Mouse (Mus musculus) hindbrain, embryonic 15.5 days (tissue): ENCODE results near the gene Jmy. TPM values are rescaled to one million over a fixed set of nuclear protein-coding genes. Genes with fewer than 3 reads are reported as not detected.

Experiments used
- ATAC-seq: fragments of 200-750 bp; cut with Nextera tagmentation; 2 replicates; pipeline ENCODE4 v1.8.0; 2017; ENCODE audit warnings: low read depth, moderate number of reproducible peaks, moderate TSS enrichment; ENCODE audit not compliant: low FRiP score
- H3K27ac ChIP-seq: fragments of 300-500 bp; sonication (generic); replicated peaks from 2 replicates; pipeline ENCODE4 v1.5.1; 2015; ENCODE audit warnings: mild to moderate bottlenecking, inconsistent platforms
- H3K27me3 ChIP-seq: fragments of 300-500 bp; sonication (generic); 2 replicates; pipeline ENCODE4 v1.6.1; 2015; ENCODE audit warnings: control low read depth, inconsistent platforms
- H3K36me3 ChIP-seq: fragments of 300-500 bp; sonication (generic); 2 replicates; pipeline ENCODE4 v1.6.1; 2015; ENCODE audit warnings: control low read depth, inconsistent platforms
- H3K4me1 ChIP-seq: fragments of 300-500 bp; sonication (generic); replicated peaks from 2 replicates; pipeline ENCODE4 v1.6.1; 2015; ENCODE audit warnings: control low read depth, inconsistent platforms
- H3K4me2 ChIP-seq: fragments of 300-500 bp; sonication (generic); 2 replicates; pipeline ENCODE4 v1.6.1; 2015; ENCODE audit warnings: moderate library complexity, mild to moderate bottlenecking, inconsistent platforms
- H3K4me3 ChIP-seq: fragments of 300-500 bp; sonication (generic); 2 replicates; pipeline ENCODE4 v1.5.1; 2015; ENCODE audit warnings: mild to moderate bottlenecking, inconsistent platforms
- H3K9ac ChIP-seq: fragments of 300-500 bp; sonication (generic); 2 replicates; pipeline ENCODE4 v1.6.1; 2015; ENCODE audit warnings: inconsistent platforms
- H3K9me3 ChIP-seq: fragments of 300-500 bp; sonication (generic); 2 replicates; pipeline ENCODE4 v1.6.1; 2016; ENCODE audit warnings: control low read depth, inconsistent platforms
- WGBS: fragments of 180-500 bp; shearing (Covaris S2); methylation state at CpG from one replicate; pipeline ENCODE4 v1.1.7; 2015; 5-methylcytosine and 5-hydroxymethylcytosine counted together
- polyA plus RNA-seq: library from polyadenylated mRNA; unstranded; fragments of >200 nt; fragmentation: Nextera tagmentation; extraction: Ambion mirVana; gene quantifications from 2 replicates; pipeline ENCODE4 v1.2.1, GENCODE M21; 2015

The Jmy gene
- polyA plus RNA-seq, 1 experiment from 2014 or later = 5.7 TPM

DNA sequence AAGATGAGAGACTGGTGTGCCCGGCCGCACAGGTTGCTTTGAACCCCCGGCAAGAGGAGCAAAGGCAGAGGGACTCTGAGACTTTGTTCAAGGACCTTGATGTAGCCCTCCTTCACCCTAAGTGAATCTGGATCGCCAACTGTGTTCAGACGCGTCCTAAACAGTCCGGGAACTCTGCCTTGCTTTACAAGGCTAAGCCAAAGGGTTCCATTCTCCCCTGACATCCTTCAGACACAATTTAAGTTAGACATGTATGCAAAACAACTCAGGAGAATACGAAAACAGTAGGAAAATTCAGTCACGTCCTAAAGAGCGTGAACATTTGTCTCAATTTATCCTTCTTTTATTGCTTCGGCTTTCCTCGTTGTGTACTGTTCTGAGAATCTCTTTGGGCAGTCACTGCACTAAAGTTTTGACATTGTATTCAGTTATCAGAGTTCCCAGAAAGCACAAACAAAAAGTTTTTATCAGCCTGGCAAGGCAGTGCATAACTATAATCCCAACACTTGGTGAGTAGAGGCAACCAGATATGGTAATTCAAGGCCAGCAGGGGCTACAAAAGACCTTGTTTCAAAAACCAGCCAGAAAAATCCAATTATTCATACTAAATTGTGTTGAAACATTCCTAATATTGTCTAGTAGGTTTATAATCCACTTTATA, 495 bp upstream of the Jmy start:
- ATAC-seq = peak; percentile 68
- peak overlapping the region; percentile 91 for H3K4me3 ChIP-seq
- H3K4me2 ChIP-seq = peak overlapping the region; percentile 83
- H3K27ac ChIP-seq = peak overlapping the region; percentile 87
- H3K4me1 ChIP-seq = peaks cover 30% of the 10 kb centered on the region
- H3K36me3 ChIP-seq = no peaks in the 10 kb centered on the region
- no peaks in the 10 kb centered on the region for H3K9me3 ChIP-seq
- 8% methylated on average over 12 of the region's 12 CpGs for WGBS
- peak overlapping the region; percentile 46 for H3K9ac ChIP-seq
- H3K27me3 ChIP-seq = no peaks in the 10 kb centered on the region

DNA sequence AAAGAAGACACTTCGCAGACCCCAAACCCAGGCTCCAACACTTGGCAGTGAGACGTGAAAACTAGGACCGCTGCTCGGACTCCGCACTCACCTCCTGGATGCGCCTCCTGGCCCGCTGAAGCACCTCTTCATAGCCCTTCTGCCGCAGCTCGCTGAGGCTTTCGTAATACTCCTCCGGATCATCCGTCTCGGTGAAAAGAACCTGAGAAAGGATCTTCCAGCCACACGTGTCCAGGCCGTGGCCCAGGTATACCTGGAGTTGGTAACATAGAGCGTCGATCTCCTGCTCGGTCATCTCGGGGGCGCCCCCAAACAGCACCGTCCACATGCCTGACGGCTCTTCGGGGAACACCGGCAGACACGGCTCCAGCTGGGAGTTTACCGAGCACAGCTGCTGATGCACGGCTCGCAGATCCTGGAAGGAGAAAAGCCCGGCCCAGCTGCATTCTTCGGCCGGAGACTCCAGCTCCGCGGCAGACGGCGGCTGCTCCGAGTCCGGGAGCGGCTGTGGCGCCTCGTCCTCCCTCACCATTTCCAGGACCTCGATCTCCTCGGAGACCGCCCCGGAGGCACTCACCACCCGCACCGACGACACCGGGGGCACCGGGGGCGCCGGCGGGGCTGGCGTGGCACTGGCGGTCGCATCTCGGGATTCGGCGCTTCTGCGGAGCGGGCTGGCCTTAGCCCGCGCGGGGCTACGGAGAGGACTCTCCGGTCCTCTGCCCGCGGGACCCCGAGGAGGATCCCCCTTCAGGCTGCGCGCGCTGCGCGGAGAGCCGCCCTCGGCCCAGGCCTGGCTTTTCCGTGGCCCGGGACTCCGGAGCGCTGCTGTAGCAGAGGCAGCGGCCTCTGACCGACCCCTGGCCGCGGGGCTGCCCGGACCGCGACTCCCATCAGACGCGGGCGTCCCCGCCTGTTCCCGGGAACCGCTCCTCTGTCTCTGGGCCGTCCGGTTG, 1.1 kb downstream of the Jmy start:
- Histone ChIP-seq H3K9ac (peak overlapping the region; percentile 84), H3K4me1 (peaks cover 33% of the 10 kb centered on the region), H3K4me2 (peak overlapping the region; percentile 83), H3K27ac (peak overlapping the region; percentile 87), H3K27me3 (no peaks in the 10 kb centered on the region), H3K9me3 (no peaks in the 10 kb centered on the region), H3K36me3 (no peaks in the 10 kb centered on the region), H3K4me3 (peak overlapping the region; percentile 91)
- WGBS = under 1% methylated on average over 93 of the region's 94 CpGs
- peak; percentile 14 for ATAC-seq

DNA sequence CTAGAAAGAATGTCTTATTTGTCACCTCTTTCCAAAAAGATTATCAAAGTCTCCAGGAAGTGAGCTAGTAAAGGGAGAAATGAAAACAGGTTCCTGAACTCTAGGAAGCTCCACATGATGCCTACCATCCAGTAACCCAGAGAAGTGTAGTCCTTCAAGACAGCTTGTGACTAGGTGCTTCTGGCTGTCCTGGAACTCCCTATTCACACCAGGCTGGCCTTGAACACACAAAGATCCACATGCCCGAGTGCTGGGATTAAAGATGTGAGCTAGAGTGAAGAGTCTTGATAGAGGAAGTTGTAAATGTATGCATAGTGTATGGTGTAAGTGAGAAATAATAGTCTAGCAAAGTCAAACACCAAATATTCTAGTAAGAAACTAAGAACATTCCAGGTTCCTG, 2.6 kb downstream of the Jmy start:
- Histone ChIP-seq H3K4me2 (peak overlapping the region; percentile 83), H3K4me3 (peak overlapping the region; percentile 91), H3K9me3 (no peaks in the 10 kb centered on the region), H3K36me3 (no peaks in the 10 kb centered on the region), H3K4me1 (peaks cover 33% of the 10 kb centered on the region), H3K27ac (no peak overlapping the region), H3K9ac (0 out of 2 replicates have a peak overlapping the region, but pooled peaks have one; percentile 9), H3K27me3 (no peaks in the 10 kb centered on the region)
- ATAC-seq = no peak
- WGBS = 30% methylated on average over 1 of the region's 1 CpGs

DNA sequence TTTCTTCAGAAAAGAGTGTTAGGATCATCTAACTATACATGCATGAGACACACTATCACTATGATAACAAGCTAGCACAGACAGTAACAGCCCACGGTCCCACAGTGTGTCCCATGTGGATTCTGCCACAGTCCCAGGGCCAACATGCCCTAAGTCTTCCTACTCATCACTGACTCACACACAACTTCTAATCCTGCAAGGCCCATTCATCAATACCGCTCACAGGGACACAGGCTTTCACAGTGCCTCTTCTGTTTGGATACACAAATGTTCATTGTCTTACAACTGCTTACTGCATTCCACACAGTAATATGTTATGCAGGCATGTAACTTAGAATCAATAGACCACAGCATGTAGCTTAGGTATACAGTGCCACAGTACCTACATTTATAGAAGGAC, 11.1 kb downstream of the Jmy start:
- no peak overlapping the region for H3K4me2 ChIP-seq
- no peak overlapping the region for H3K4me3 ChIP-seq
- no peaks in the 10 kb centered on the region for H3K9me3 ChIP-seq
- no peaks in the 10 kb centered on the region for H3K4me1 ChIP-seq
- no peak for ATAC-seq
- no peaks in the 10 kb centered on the region for H3K27me3 ChIP-seq
- no peak overlapping the region for H3K9ac ChIP-seq
- WGBS = 55% methylated on average over 2 of the region's 2 CpGs
- H3K36me3 ChIP-seq = peaks cover 4% of the 10 kb centered on the region; the same call in 1 of the 2 replicates
- no peak overlapping the region for H3K27ac ChIP-seq

DNA sequence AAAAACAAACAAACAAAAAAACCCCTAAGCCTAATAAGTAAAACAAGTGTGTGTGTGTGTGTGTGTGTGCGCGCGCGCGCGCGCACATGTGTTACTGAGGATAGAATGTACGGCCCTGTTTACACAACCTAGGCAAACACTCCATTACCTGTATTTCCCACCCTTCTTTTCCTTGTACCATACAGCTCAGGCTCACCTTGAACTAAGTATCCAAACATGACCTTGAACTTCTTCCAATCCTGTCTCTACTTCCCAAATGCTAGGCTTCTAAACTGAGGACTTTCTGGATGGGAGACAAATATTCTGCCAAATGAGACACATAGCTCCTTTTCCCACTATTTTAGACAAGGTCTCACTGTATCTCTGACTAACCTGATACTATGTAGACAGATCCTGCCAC, 11.9 kb downstream of the Jmy start:
- Histone ChIP-seq H3K4me1 (no peaks in the 10 kb centered on the region), H3K9me3 (no peaks in the 10 kb centered on the region), H3K27ac (no peak overlapping the region), H3K27me3 (no peaks in the 10 kb centered on the region), H3K9ac (no peak overlapping the region), H3K4me2 (no peak overlapping the region), H3K36me3 (peaks cover 4% of the 10 kb centered on the region; the same call in 1 of the 2 replicates), H3K4me3 (no peak overlapping the region)
- 98% methylated on average over 8 of the region's 8 CpGs for WGBS
- no peak for ATAC-seq

DNA sequence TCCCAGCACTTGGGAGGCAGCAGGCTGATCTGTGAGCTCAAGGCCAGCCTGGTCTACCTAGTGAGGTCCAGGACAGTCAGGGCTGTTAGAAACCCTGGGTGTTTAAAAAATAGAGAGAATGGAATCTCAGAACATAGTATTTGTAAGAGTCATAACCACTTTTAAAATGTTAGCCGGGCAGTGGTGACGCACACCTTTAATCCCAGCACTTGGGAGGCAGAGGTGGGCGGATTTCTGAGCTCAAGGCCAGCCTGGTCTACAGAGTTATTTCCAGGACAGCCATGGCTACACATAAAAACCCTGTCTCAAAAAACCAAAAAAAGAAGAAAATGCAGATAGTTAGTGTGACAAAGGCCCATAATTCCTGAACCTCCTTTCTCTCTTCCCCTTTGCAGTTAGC, 15.3 kb downstream of the Jmy start:
- WGBS = 97% methylated on average over 3 of the region's 3 CpGs
- Histone ChIP-seq H3K4me2 (no peak overlapping the region), H3K9ac (no peak overlapping the region), H3K4me1 (no peaks in the 10 kb centered on the region), H3K9me3 (no peaks in the 10 kb centered on the region), H3K4me3 (no peak overlapping the region), H3K36me3 (no peaks in the 10 kb centered on the region), H3K27ac (no peak overlapping the region), H3K27me3 (no peaks in the 10 kb centered on the region)
- no peak for ATAC-seq

DNA sequence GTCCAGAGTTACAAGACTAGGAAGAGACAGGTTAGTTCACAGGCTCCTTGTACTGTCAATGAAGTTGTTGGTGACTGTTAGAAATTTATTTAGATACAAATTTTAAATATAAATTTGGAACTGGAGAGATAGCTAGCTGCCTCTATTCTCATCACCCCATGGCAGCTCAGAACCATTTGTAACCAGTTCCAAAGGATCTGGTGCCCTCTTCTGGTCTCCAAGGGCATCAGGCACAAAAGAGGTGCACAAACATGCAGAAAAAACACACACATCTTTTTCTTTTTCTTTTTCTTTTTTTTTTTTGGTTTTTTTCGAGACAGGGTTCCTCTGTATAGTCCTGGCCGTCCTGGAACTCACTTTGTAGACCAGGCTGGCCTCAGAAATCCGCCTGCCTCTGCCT, 18.5 kb downstream of the Jmy start:
- Histone ChIP-seq H3K36me3 (no peaks in the 10 kb centered on the region), H3K4me2 (no peak overlapping the region), H3K27ac (no peak overlapping the region), H3K4me3 (no peak overlapping the region), H3K9me3 (no peaks in the 10 kb centered on the region), H3K27me3 (no peaks in the 10 kb centered on the region), H3K4me1 (no peaks in the 10 kb centered on the region), H3K9ac (no peak overlapping the region)
- ATAC-seq = no peak
- 97% methylated on average over 3 of the region's 3 CpGs for WGBS

DNA sequence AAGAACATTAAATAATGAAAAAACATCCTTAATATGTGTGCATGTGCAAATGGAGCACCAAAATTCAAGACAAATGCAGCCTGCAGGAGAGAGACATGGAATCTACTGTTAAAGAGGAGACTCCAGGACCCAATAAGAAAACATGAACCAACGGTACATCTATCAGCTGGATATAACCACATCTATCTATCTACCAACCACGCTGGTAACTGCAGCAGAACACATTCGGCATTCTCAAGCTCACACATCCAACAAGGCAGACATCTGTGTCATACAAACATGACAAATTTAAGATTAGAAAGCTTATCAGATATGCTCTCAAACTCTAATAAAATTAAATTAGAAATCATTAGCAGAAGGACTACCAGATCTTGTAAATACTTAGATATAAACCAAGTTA, 21.3 kb downstream of the Jmy start:
- ATAC-seq = no peak
- H3K27ac ChIP-seq = no peak overlapping the region
- H3K9ac ChIP-seq = no peak overlapping the region
- no peaks in the 10 kb centered on the region for H3K4me1 ChIP-seq
- H3K27me3 ChIP-seq = no peaks in the 10 kb centered on the region
- no peak overlapping the region for H3K4me2 ChIP-seq
- no peaks in the 10 kb centered on the region for H3K36me3 ChIP-seq
- no peaks in the 10 kb centered on the region for H3K9me3 ChIP-seq
- no peak overlapping the region for H3K4me3 ChIP-seq
- WGBS = 92% methylated on average over 3 of the region's 3 CpGs

DNA sequence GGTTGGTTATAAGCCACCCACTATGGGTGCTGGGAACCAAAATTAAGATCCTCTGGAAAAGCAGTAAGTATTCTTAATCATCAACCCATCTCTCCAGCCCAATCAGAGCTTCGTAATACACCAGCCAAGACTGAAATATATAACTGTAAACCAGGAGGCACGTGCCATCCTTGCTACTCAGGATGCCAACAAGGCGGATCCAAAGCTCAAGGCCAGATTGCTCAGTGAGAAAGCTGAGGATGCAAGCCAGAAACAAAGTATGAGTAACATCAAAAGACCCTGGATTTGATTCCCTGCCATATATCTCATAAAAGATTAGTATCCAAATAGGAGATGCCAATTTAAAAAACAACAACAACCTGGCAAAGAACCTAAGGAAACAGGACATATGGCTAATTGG, 31.3 kb downstream of the Jmy start:
- WGBS = 92% methylated on average over 3 of the region's 3 CpGs
- Histone ChIP-seq H3K4me3 (no peak overlapping the region), H3K4me1 (no peaks in the 10 kb centered on the region), H3K9ac (no peak overlapping the region), H3K27me3 (no peaks in the 10 kb centered on the region), H3K27ac (no peak overlapping the region), H3K9me3 (no peaks in the 10 kb centered on the region), H3K4me2 (no peak overlapping the region), H3K36me3 (peaks cover 21% of the 10 kb centered on the region)
- no peak for ATAC-seq

DNA sequence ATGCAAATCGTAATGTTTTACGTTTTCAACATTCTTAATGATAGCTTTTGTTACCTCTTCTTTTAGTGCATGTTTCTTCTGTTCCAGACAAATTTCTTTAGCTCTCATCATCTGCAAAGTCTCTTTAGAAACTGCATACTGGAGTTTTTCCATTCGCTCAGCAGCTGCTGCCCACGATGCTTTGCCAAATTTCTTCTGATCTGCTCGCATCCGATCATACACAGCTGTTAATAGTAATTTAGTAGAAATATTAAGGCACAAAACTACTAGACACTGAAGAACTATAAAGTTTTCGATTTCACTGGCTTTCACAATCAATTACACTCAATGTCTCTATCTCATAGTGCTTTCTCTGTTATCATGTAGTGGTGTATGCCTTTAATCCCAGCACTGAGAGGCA, 40.0 kb downstream of the Jmy start:
- H3K9ac ChIP-seq = no peak overlapping the region
- no peak overlapping the region for H3K27ac ChIP-seq
- peaks cover 9% of the 10 kb centered on the region for H3K36me3 ChIP-seq
- H3K9me3 ChIP-seq = no peaks in the 10 kb centered on the region
- H3K4me1 ChIP-seq = no peaks in the 10 kb centered on the region
- ATAC-seq = no peak
- H3K4me3 ChIP-seq = no peak overlapping the region
- H3K27me3 ChIP-seq = no peaks in the 10 kb centered on the region
- H3K4me2 ChIP-seq = no peak overlapping the region
- 88% methylated on average over 7 of the region's 7 CpGs for WGBS

DNA sequence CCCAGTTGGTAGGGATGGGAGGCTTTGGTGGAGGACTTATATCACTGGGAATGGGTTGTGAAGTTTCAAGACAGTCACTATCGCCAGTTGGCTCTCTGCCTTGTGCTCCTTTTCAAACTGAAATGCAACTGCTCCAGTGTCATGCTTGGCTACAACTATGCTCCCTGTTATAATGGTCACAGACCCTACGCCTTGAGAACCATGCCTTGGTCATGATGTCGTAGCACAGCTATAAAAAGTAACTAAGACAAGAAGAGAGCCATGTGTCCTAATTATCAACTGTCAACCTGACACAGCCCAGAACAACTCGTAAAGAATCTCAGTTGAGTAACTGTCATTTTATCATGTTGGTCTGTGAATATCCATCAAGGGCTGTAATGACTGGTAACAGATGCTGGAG, 41.0 kb downstream of the Jmy start:
- Histone ChIP-seq H3K4me3 (no peak overlapping the region), H3K27ac (no peak overlapping the region), H3K4me2 (no peak overlapping the region), H3K9me3 (no peaks in the 10 kb centered on the region), H3K27me3 (no peaks in the 10 kb centered on the region), H3K9ac (no peak overlapping the region), H3K4me1 (no peaks in the 10 kb centered on the region), H3K36me3 (peaks cover 8% of the 10 kb centered on the region)
- 89% methylated on average over 4 of the region's 4 CpGs for WGBS
- ATAC-seq = no peak

DNA sequence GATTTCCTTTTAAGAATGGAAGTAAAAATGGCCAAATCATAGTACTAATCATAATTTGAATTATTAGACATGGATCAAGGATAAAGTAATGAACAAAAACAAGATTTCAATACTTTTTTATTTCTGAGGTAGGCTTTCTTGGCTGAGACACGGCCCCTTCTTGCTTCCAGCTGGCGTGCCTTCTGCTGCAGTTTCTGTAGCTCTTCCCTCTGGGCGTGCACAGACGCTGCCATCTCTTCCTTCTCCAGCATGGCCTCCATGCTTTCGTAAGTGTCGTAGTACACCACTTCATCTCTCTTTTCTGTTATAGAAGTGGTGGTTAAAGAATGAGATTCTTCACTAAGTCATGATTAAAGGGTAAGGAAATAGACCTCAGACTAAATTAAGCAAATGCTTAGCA, 46.3 kb downstream of the Jmy start:
- Histone ChIP-seq H3K4me3 (no peak overlapping the region), H3K9me3 (no peaks in the 10 kb centered on the region), H3K4me1 (no peaks in the 10 kb centered on the region), H3K36me3 (peaks cover 31% of the 10 kb centered on the region), H3K27ac (no peak overlapping the region), H3K9ac (no peak overlapping the region), H3K27me3 (no peaks in the 10 kb centered on the region), H3K4me2 (no peak overlapping the region)
- WGBS = 87% methylated on average over 6 of the region's 6 CpGs
- ATAC-seq = no peak
